Mouse (Mus musculus) lung, postnatal 14 days (tissue): ENCODE measurements around the gene Rpl7l1.

Source experiments
- DNase-seq: peaks from one replicate; pipeline ENCODE4 v3.0.0; 2021

Rpl7l1 gene

GRCm38 (mm10) chr17:46734055-46734454, 48.4 kb downstream of the Rpl7l1 start:
- DNase-seq, result no peak

- peak; percentile 62 for DNase-seq
Measured at GRCm38 (mm10) chr17:46728904-46729318, 53.6 kb downstream of the Rpl7l1 start, which contains the start of gene Gnmt. Gene Gnmt (minus strand): TSS chr17:46729168.

- DNase-seq, result no peak
Measured at GRCm38 (mm10) chr17:46728496-46728895, 54.0 kb downstream of the Rpl7l1 start.

GRCm38 (mm10) chr17:46728021-46728420, 54.5 kb downstream of the Rpl7l1 start:
- DNase-seq, result peak; percentile 51

GRCm38 (mm10) chr17:46727271-46727670, 55.2 kb downstream of the Rpl7l1 start:
- no peak for DNase-seq

- DNase-seq, result no peak
Measured at GRCm38 (mm10) chr17:46725731-46726645, 56.5 kb downstream of the Rpl7l1 start.

- DNase-seq, result no peak
Measured at GRCm38 (mm10) chr17:46725273-46725672, 57.2 kb downstream of the Rpl7l1 start.

GRCm38 (mm10) chr17:46724477-46725084, 57.9 kb downstream of the Rpl7l1 start:
- no peak for DNase-seq
